Mouse (Mus musculus): ENCODE measurements around the gene Smpd1.

Gene Smpd1

GRCm38 (mm10) chr7:105554212-105554942 is at the start of gene Smpd1:
Smpd1 (plus strand) TSS chr7:105554360.
- peak; percentile 83 for DNase-seq (ENCODE audit: low spot score)

GRCm38 (mm10) chr7:105507257-105507656 is 46.9 kb upstream of the Smpd1 start:
- DNase-seq (ENCODE audit: low spot score): no peak

DNA sequence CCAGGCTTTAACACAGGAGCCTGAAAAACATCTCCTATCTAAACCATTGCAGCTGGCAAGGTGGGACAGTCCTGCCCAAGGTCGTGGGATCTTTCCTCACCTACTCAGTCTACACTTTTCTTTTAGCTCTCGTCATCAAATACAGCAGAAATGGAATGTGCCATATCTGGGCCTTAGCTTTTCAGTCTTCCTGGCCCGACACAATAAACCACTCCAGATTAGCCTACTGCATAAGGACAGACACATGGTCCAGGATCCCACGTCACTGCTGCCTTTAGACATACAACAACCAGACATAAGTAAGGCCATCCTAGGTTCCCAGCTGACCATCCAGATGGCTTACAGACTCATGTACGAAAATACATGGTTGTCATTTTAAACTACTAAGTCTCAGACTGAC is 44.0 kb upstream of the Smpd1 start:
- DNase-seq (ENCODE audit: low spot score): no peak

DNA sequence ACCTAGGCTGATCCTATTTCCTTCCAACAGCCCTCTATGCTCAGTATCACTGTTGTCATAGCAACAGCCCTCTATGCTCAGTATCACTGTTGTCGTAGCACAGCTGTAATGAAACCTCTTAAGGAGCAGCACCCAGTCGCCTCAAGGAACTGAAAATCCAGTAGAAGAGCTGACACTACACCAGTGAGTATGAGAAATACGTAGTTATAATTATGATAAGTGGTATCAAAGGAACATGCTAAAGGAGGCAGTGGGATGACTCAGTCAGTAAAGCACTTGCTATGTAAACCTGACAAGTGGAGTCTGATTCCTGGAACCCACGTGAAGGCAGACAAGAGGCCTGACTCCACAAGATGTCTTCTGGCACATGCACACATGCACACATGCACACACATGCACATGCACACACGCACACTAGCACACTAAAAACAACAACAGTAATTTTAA is 40.3 kb upstream of the Smpd1 start:
- DNase-seq (ENCODE audit: low spot score): no peak

DNA sequence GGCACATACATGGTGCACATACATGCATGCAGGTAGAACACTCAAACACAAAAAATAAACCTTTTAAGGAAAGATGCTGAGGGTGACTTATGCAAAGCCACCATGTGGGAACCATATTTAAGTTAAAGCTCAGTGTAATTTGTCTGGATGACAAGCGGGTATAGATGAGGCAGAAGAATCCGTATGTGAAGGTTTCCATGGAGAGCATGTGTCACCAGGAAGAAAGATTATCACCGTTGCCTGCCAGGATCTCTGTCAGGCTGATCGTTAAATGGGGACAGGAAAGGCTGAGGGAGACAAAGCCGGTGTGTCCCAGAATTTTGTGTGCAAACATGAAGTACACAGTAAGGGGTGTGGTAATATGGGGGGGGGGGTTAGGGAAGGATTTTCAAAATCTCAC is 39.6 kb upstream of the Smpd1 start:
- no peak for DNase-seq (ENCODE audit: low spot score)

GRCm38 (mm10) chr7:105515178-105515577 is 39.0 kb upstream of the Smpd1 start:
- DNase-seq (ENCODE audit: low spot score): no peak

- no peak for DNase-seq (ENCODE audit: low spot score)
Observed at GRCm38 (mm10) chr7:105516669-105517360, 37.3 kb upstream of the Smpd1 start.

DNA sequence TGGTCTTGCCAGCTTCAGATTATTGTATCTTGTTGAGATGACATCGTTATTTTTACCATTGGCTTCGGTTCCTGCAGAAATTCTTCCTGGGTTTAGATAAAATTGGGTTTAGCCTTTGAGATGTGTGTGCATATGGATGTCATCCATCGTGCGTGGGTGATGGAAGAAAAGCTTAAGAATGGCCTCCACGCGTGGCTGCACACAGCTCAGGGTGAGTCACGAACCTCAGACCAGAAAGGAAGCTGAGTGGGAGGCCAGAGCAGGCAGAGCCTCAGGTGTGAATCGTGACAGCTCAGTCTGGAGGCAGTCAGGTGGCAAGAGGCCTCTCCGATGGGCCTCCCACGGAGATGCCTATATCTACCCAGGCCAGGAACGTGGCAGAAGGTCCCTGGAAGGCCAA is 34.8 kb upstream of the Smpd1 start:
- DNase-seq (ENCODE audit: low spot score): no peak

DNA sequence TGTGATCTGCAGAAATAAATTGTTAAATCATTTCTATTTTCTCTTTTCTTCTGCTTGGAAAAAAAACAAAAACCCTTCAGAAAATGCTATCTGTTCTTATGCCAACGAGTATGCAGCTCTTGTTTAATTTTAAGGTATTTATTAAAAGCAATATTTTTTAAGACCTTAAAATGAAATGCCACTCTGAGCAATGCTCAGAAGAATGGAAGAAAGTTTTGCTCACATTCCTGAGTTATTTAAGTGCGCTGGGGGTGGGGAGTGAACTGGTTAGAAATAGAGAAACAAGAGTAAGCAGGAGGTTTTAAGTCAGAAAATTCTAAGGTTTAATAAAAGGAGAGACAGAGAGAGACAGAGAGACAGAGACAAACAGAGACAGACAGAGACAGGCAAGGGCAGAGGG is 34.4 kb upstream of the Smpd1 start:
- DNase-seq (ENCODE audit: low spot score): no peak

DNA sequence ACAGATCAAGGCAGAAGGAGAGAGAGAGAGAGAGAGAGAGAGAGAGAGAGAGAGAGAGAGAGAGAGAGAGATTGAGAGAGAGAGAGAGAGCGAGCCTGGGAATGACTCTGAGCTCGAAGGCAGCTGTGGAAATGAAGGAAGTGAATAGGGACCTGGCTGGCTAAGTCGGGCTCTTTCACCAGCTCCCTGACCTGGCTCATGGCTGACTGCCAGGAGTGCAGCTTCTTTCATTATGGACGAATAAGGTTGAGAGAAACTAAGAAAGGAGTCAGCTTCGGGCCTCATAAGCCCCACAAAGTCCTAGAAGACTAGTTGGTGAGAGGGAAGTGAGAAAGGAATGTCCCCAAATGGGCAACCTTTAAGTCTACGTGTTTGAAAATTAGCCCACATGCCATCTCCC is 34.0 kb upstream of the Smpd1 start:
- no peak for DNase-seq (ENCODE audit: low spot score)

DNA sequence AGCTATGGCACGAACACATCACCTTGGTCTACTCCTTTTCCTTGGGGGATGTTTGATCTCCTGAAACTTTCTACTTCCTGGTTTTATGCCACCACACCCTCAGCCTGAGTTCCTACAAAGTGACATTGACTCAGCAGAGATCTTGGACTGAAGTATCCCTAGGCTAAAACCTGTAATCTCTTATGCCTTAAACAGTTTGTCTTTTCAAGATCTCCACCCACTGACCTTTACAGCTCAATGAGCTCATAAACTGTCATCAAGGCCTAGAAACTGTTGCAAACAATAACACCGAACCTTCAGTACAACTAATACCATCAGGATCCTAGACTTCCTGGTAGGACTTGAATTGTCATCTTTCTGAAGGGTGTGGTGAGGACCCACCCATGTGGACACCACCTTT is 29.9 kb upstream of the Smpd1 start:
- no peak for DNase-seq (ENCODE audit: low spot score)

DNA sequence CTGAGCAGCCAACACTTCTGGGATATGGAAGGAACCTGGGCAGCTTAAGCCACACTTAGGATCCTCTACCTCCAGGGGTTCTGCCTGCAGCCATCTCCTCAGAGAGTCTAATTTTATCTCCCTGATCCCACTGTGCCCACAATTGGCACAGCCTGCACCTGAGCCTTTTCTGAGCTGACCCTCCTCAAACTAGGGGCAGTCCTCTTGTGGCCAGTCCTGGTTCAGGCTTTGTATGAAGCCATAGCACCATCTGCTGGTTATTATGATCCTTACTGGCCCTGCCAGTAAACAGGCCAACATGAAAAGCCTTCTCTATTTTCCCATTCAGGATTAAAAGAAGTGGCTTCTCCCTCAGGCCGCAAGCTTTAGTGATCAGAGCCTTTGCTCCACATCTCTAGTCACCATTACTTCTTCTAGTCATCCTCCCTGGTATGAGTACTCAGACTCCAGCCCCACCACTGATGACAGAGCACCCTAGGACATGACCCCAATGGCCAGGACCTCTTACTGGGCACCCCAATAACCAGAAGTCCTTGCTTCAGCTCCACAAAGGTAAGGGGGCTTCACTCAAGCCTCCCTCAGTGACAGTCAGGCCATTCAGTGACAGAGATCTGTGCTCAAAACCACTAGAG is 26.7 kb upstream of the Smpd1 start:
- DNase-seq (ENCODE audit: low spot score): no peak

- no peak for DNase-seq (ENCODE audit: low spot score)
Observed at GRCm38 (mm10) chr7:105528094-105528493, 26.1 kb upstream of the Smpd1 start.

- DNase-seq (ENCODE audit: low spot score): no peak
Observed at GRCm38 (mm10) chr7:105534162-105534561, 20.0 kb upstream of the Smpd1 start.

GRCm38 (mm10) chr7:105545986-105546385 is 8.2 kb upstream of the Smpd1 start:
- no peak for DNase-seq (ENCODE audit: low spot score)

DNA sequence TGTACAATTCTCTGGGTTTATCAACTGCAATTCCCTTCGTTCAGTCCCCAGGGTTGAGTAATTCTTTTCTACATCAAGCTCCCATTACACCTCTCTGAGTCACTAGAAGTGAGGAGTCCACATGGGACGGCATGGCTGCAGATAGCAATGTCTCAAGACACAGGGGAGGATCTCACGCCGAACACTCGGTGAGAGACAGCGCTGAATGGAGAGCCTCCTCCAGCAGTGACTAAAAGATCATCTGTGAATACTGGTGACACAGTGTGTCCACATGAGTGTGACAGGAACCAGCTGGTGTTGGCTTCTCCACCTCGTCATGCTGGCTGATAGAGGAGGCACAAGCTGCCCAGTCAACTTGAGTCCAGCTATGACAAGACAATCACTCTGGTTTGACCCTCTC is 6.2 kb upstream of the Smpd1 start:
- no peak for DNase-seq (ENCODE audit: low spot score)

DNA sequence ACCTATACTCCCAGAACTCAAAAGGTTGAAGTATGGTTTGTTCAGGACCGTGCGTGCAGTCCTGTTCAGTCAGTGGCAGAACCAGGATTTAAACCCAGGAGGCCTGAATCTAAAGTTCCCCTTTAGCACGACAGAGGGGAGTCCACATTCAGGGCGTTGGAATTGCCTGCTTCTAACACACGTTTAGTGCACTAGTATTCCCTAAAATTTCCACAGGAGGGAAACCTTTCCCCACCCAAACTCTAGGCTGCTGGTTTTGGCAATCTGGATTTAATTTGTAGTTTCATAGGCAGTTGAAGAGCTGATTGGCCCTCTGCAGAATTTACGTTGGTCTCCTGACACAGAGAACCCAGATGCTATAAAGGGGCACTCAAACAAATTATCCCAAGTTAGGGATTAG is 5.1 kb upstream of the Smpd1 start:
- no peak for DNase-seq (ENCODE audit: low spot score)

DNA sequence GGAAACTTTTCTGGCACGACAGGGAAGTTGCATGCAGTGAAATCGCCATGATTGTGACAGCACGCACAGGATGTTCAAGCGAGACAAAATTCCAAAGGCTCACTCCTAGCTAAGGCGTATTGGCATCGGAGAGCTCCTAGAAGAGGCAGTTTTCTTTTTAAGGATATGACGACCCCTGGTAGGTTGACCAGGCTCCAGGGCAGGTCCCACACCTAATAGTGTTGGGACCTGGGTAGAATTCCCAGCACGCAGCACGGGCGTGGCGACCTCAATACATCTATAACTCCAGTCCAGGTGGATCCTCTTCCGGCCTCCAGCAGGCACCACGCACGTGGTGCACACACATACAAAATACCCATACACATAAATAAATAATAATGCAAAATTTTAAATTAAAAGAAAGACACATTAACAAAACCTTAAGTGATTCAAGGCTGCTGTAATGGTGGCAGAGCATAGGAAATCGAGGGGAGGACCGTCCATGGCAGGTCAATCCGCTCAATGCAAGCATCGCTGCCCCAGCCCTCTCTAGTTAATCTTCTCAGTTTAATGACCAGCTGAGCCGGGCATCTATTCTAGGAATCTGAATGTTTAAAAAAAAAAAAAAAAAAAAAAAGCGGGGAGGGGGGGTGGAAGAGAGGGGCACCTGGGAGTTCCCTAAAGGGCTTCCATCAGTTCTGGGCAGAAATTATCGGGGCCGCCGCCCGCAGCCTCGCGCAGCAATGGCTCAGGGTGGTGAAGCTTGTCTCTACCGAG is 526 bp upstream of the Smpd1 start:
- DNase-seq (ENCODE audit: low spot score): no peak

GRCm38 (mm10) chr7:105555571-105555970 is 1.4 kb downstream of the Smpd1 start:
- DNase-seq (ENCODE audit: low spot score): no peak

GRCm38 (mm10) chr7:105556406-105556805 is 2.2 kb downstream of the Smpd1 start:
- DNase-seq (ENCODE audit: low spot score): no peak

DNA sequence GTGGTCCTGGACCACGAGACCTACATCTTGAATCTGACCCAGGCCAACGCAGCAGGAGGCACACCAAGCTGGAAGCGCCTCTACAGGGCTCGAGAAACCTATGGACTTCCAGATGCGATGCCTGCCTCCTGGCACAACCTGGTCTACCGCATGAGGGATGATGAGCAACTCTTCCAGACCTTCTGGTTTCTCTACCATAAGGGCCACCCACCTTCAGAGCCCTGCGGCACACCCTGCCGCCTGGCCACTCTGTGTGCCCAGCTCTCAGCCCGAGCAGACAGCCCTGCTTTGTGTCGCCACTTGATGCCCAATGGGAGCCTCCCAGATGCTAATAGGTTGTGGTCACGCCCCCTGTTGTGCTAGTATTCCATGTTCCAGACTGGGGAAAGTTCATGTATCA is 3.5 kb downstream of the Smpd1 start:
- no peak for DNase-seq (ENCODE audit: low spot score)

GRCm38 (mm10) chr7:105559016-105559415 is 4.9 kb downstream of the Smpd1 start:
- no peak for DNase-seq (ENCODE audit: low spot score)

- no peak for DNase-seq (ENCODE audit: low spot score)
Observed at GRCm38 (mm10) chr7:105562317-105562716, 8.2 kb downstream of the Smpd1 start.
